ENCODE assay signal across 10 mouse cellular contexts in the genomic region with DNA sequence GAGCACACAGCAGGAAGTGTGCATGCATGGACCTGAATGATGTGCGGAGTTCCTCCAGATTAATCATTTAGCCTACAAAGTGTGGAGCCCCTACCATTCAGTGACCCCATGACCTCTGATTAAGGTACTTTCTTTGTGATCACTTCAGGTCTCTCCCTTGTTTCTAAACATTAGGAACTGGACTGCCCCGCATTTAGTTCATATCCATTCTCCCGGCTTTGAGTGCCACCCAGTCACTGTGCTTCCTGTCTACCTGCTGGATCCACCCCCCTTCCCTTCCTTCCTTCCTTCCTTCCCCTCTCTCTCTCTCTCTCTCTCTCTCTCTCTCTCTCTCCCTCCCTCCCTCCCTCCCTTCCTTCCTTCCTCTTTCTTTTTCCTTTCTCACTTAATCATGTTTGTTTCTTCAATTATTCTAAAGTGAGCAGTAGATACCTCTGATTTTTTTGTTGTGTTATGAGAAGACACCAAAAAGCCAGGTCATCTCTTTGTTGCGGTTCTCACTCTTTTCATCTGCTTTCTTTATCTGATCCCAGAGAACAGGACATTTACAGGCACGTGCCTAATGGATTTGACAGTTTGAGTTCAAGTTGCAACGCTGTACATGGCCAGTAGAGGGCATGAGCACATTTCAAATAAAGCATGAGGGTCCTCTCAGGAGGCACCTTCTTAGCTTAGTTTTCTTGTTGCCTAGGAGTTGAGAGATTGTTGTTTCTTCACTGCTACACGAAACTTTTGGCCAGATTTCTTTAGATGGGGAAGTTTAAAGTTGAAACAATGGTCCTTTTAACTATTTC.
A peak's percentile ranks its signal among the peaks of the same experiment; 100 is the strongest.
DNase-seq lines count a peak whose midpoint lies in the region; TF ChIP-seq lines count a peak whose summit lies in the region.
"Had no signal": no experiment of that assay in that cellular context is flagged by ENCODE, and none has a peak within 500 bp of the region (broad histone marks: within the 10 kb centered on the region; RNA-seq: fewer than 3 reads in every experiment).

No protein-coding gene starts in this region.

- no peaks in the 10 kb centered on the region for H3K4me1 ChIP-seq in thymus, adult 2 months (replicated peaks; ENCODE audit: control insufficient read depth, insufficient read depth, low read length)
- H3K4me1 ChIP-seq in embryonic fibroblast, embryonic 13.5 days (ENCODE audit: control insufficient read depth, insufficient read depth, low read length): 0 out of 2 replicates have a peak, but pooled peaks cover 4% of the 10 kb centered on the region
- H3K4me1 ChIP-seq in midbrain, embryonic 10.5 days: peaks cover 10% of the 10 kb centered on the region; the same call in 1 of the 2 replicates
- H3K4me1 ChIP-seq: embryonic facial prominence, embryonic 13.5 days had no signal

- no peaks in the 10 kb centered on the region for H3K9me3 ChIP-seq in midbrain, embryonic 10.5 days (replicated peaks)
- H3K9me3 ChIP-seq: embryonic facial prominence, embryonic 13.5 days had no signal

- DNase-seq in thymus, adult 2 months: peak; percentile 17
- no peak for DNase-seq in thymus, adult 18-20 months
- DNase-seq in brain, embryonic 14.5 days (ENCODE audit: low read depth): peak; percentile 95
- peak; percentile 59 for DNase-seq in induced T-regulatory cell, adult 2 months (ENCODE audit: low read depth)
- DNase-seq in left cerebral cortex, adult 11 months (ENCODE audit: low spot score): peak; percentile 57
- DNase-seq in midbrain, embryonic 10.5 days (ENCODE audit: low spot score): peak; percentile 77
- DNase-seq in skeletal muscle tissue, adult 2 months (ENCODE audit: low read depth, low spot score): peak; percentile 25

- H3K27me3 ChIP-seq in thymus, adult 2 months (ENCODE audit: control insufficient read depth, insufficient read depth, low read length): no peaks in the 10 kb centered on the region
- no peaks in the 10 kb centered on the region for H3K27me3 ChIP-seq in midbrain, embryonic 10.5 days (ENCODE audit: low read depth, poor library complexity, severe bottlenecking)
- H3K27me3 ChIP-seq: embryonic facial prominence, embryonic 13.5 days had no signal

- no peaks in the 10 kb centered on the region for H3K36me3 ChIP-seq in thymus, adult 2 months (ENCODE audit: control insufficient read depth, insufficient read depth, low read length)
- no peaks in the 10 kb centered on the region for H3K36me3 ChIP-seq in midbrain, embryonic 10.5 days
- H3K36me3 ChIP-seq: embryonic facial prominence, embryonic 13.5 days had no signal

- 19% methylated on average over 7 of the region's 7 CpGs for WGBS in thymus, adult 2 months
- WGBS in midbrain, embryonic 10.5 days: 24% methylated on average over 7 of the region's 7 CpGs

- no peak overlapping the region for H3K27ac ChIP-seq in thymus, adult 2 months (ENCODE audit: control insufficient read depth, insufficient read depth, low read length)
- no peak overlapping the region for H3K27ac ChIP-seq in embryonic fibroblast, embryonic 13.5 days (ENCODE audit: insufficient read depth, low read length)
- H3K27ac ChIP-seq in midbrain, embryonic 10.5 days (replicated peaks): no peak overlapping the region
- H3K27ac ChIP-seq: embryonic facial prominence, embryonic 13.5 days; macrophage had no signal

- TF ChIP-seq POLR2A in thymus, adult 2 months (IDR thresholded peaks at IDR 0.05; ENCODE audit: control insufficient read depth, extremely low read depth, insufficient read depth, low read length, poor library complexity): no peak
- no peak for TF ChIP-seq POLR2A in brain, embryonic 14.5 days (IDR thresholded peaks at IDR 0.05; ENCODE audit: borderline replicate concordance, extremely low read depth, insufficient read depth, insufficient read length, poor library complexity, severe bottlenecking)
- no peak for TF ChIP-seq POLR2A in embryonic fibroblast, embryonic 13.5 days (IDR thresholded peaks at IDR 0.05; ENCODE audit: low read depth, low read length)

- TF ChIP-seq CTCF in thymus, adult 2 months (IDR thresholded peaks at IDR 0.05; ENCODE audit: borderline replicate concordance, control insufficient read depth, extremely low read depth, insufficient read depth, low read length, poor library complexity): no peak
- TF ChIP-seq CTCF in brain, embryonic 14.5 days (IDR thresholded peaks at IDR 0.05; ENCODE audit: borderline replicate concordance, extremely low read depth, insufficient read depth, insufficient read length): peak; percentile 84
- peak; percentile 29; the same call in 1 of the 2 replicates for TF ChIP-seq CTCF in embryonic fibroblast, embryonic 13.5 days (IDR thresholded peaks at IDR 0.05; ENCODE audit: borderline replicate concordance, insufficient read depth, low read length)

- no peak overlapping the region for H3K4me3 ChIP-seq in thymus, adult 2 months (ENCODE audit: control insufficient read depth, insufficient read depth, low read length)
- no peak overlapping the region for H3K4me3 ChIP-seq in embryonic fibroblast, embryonic 13.5 days (ENCODE audit: insufficient read depth, low read length)
- H3K4me3 ChIP-seq in midbrain, embryonic 10.5 days: no peak overlapping the region
- H3K4me3 ChIP-seq: embryonic facial prominence, embryonic 13.5 days had no signal

Comparison
In these comparisons a context has a peak if more than half of its experiments do, and no peak if none do; other contexts are left out.
1. DNase-seq: peak in thymus, adult 2 months (single experiment), brain, embryonic 14.5 days (single experiment), induced T-regulatory cell, adult 2 months (single experiment), left cerebral cortex, adult 11 months (single experiment), midbrain, embryonic 10.5 days (single experiment) and skeletal muscle tissue, adult 2 months (single experiment); none in thymus, adult 18-20 months (0 of 2).